Mouse (Mus musculus): ENCODE results near the gene Krt90.
"Not testable (repeated sequence)": the region's sequence is repeated elsewhere in the genome, so short reads cannot be mapped to it uniquely, and the experiment has no call there.

Krt90 gene

GRCm38 (mm10) chr15:101562850-101563249, at the start of gene Krt90:
Krt90 (minus strand) TSS chr15:101562950.
- no peak for DNase-seq

GRCm38 (mm10) chr15:101599123-101599522, 36.4 kb upstream of the Krt90 start:
- DNase-seq, result no peak

GRCm38 (mm10) chr15:101588216-101588615, 25.5 kb upstream of the Krt90 start:
- no peak for DNase-seq

GRCm38 (mm10) chr15:101584456-101584855, 21.7 kb upstream of the Krt90 start:
- no peak for DNase-seq

- peak in 1 of 2 experiments; percentile 53 for DNase-seq
Observed at GRCm38 (mm10) chr15:101583211-101583965, 20.6 kb upstream of the Krt90 start.

GRCm38 (mm10) chr15:101581701-101582100, 19.0 kb upstream of the Krt90 start:
- no peak for DNase-seq

- DNase-seq, result no peak
Observed at GRCm38 (mm10) chr15:101575506-101575905, 12.8 kb upstream of the Krt90 start.

GRCm38 (mm10) chr15:101573796-101574345, 11.1 kb upstream of the Krt90 start, which contains the start of gene Krt75:
Krt75 (minus strand) TSS chr15:101573904.
- no peak for DNase-seq

- DNase-seq, result peak; percentile 14 to 28
Observed at GRCm38 (mm10) chr15:101567780-101568179, 5.0 kb upstream of the Krt90 start.

GRCm38 (mm10) chr15:101558034-101558646, 4.6 kb downstream of the Krt90 start:
- no peak for DNase-seq

GRCm38 (mm10) chr15:101553169-101553568, 9.6 kb downstream of the Krt90 start:
- DNase-seq, result peak; percentile 12 to 25

- DNase-seq, result no peak
Observed at GRCm38 (mm10) chr15:101552188-101552587, 10.6 kb downstream of the Krt90 start.

GRCm38 (mm10) chr15:101550567-101550966, 12.2 kb downstream of the Krt90 start, which contains the start of gene Krt82:
Krt82 (minus strand) TSS chr15:101550667.
- DNase-seq, result no peak

- DNase-seq, result no peak
Observed at GRCm38 (mm10) chr15:101544478-101544877, 18.3 kb downstream of the Krt90 start.

- no peak for DNase-seq
Observed at GRCm38 (mm10) chr15:101542543-101542942, 20.2 kb downstream of the Krt90 start.

GRCm38 (mm10) chr15:101538580-101538900, 24.2 kb downstream of the Krt90 start:
- DNase-seq, result no peak

GRCm38 (mm10) chr15:101537864-101538579, 24.7 kb downstream of the Krt90 start:
- no peak for DNase-seq

GRCm38 (mm10) chr15:101536054-101536850, 26.5 kb downstream of the Krt90 start:
- DNase-seq, result no peak

GRCm38 (mm10) chr15:101532720-101533119, 30.0 kb downstream of the Krt90 start, which contains the start of gene Krt84:
Krt84 (minus strand) TSS chr15:101532820.
- DNase-seq, result no peak

GRCm38 (mm10) chr15:101522556-101523232, 40.1 kb downstream of the Krt90 start:
- peak; percentile 9 to 23 for DNase-seq

- peak; percentile 60 to 69 for DNase-seq
Observed at GRCm38 (mm10) chr15:101519792-101520191, 43.0 kb downstream of the Krt90 start.

- DNase-seq, result not testable (repeated sequence)
Observed at GRCm38 (mm10) chr15:101517161-101517560, 45.6 kb downstream of the Krt90 start, which contains the start of gene Gm49425. Gm49425 (minus strand) TSS chr15:101517261.
